In genomic region chr3:97998349-97998748, GRCm38 (mm10) we compare ENCODE assay signal across 21 mouse cellular contexts. TPM values are rescaled to one million over a fixed set of nuclear protein-coding genes. Genes with fewer than 3 reads are reported as not detected.
DNase-seq lines count a peak whose midpoint lies in the region; ATAC-seq and TF ChIP-seq lines count a peak whose summit lies in the region.
"Had no signal": no experiment of that assay in that cellular context is flagged by ENCODE, and none has a peak within 500 bp of the region (broad histone marks: within the 10 kb centered on the region; RNA-seq: fewer than 3 reads in every experiment).

No protein-coding gene starts in this region.

- no peak overlapping the region for H3K4me3 ChIP-seq in neural tube, embryonic 15.5 days (replicated peaks)
- H3K4me3 ChIP-seq in bone marrow, adult 2 months (replicated peaks; ENCODE audit: control insufficient read depth, low read depth, low read length), result no peak overlapping the region
- H3K4me3 ChIP-seq in thymus, adult 2 months (ENCODE audit: control insufficient read depth, insufficient read depth, low read length), result no peak overlapping the region
- H3K4me3 ChIP-seq in forebrain, embryonic 13.5 days, result no peak overlapping the region
- H3K4me3 ChIP-seq: embryonic facial prominence, embryonic 13.5 days; limb, embryonic 13.5 days; midbrain, embryonic 13.5 days had no signal

- no peak overlapping the region for H3K27ac ChIP-seq in neural tube, embryonic 15.5 days (replicated peaks)
- peak overlapping the region; percentile 63; the same call in 1 of the 2 replicates for H3K27ac ChIP-seq in bone marrow, adult 2 months (ENCODE audit: control insufficient read depth, insufficient read depth, low read depth, low read length, poor library complexity)
- no peak overlapping the region for H3K27ac ChIP-seq in thymus, adult 2 months (ENCODE audit: control insufficient read depth, insufficient read depth, low read length)
- no peak overlapping the region for H3K27ac ChIP-seq in forebrain, embryonic 13.5 days
- H3K27ac ChIP-seq: embryonic facial prominence, embryonic 13.5 days; limb, embryonic 13.5 days; midbrain, embryonic 13.5 days had no signal

- TF ChIP-seq CTCF in bone marrow, adult 2 months (IDR thresholded peaks at IDR 0.05; ENCODE audit: control insufficient read depth, insufficient read depth, low read length), result no peak
- TF ChIP-seq CTCF in thymus, adult 2 months (IDR thresholded peaks at IDR 0.05; ENCODE audit: borderline replicate concordance, control insufficient read depth, extremely low read depth, insufficient read depth, low read length, poor library complexity), result no peak

- no peak overlapping the region for H3K9ac ChIP-seq in neural tube, embryonic 15.5 days (replicated peaks)
- H3K9ac ChIP-seq in forebrain, embryonic 13.5 days, result no peak overlapping the region
- H3K9ac ChIP-seq: embryonic facial prominence, embryonic 13.5 days; limb, embryonic 13.5 days; midbrain, embryonic 13.5 days had no signal

- H3K9me3 ChIP-seq in neural tube, embryonic 15.5 days (replicated peaks), result no peaks in the 10 kb centered on the region
- H3K9me3 ChIP-seq in forebrain, embryonic 13.5 days (replicated peaks), result no peaks in the 10 kb centered on the region
- H3K9me3 ChIP-seq: embryonic facial prominence, embryonic 13.5 days; limb, embryonic 13.5 days; midbrain, embryonic 13.5 days had no signal

- H3K4me2 ChIP-seq in neural tube, embryonic 15.5 days, result no peak overlapping the region
- H3K4me2 ChIP-seq in forebrain, embryonic 13.5 days, result no peak overlapping the region
- H3K4me2 ChIP-seq: embryonic facial prominence, embryonic 13.5 days; heart, embryonic 11.5 days; limb, embryonic 13.5 days; midbrain, embryonic 13.5 days had no signal

- no peaks in the 10 kb centered on the region for H3K4me1 ChIP-seq in neural tube, embryonic 15.5 days
- H3K4me1 ChIP-seq in bone marrow, adult 2 months (ENCODE audit: control insufficient read depth, insufficient read depth, low read length), result peaks cover 6% of the 10 kb centered on the region
- H3K4me1 ChIP-seq in thymus, adult 2 months (replicated peaks; ENCODE audit: control insufficient read depth, insufficient read depth, low read length), result no peaks in the 10 kb centered on the region
- peaks cover under 1% of the 10 kb centered on the region; the same call in 1 of the 2 replicates for H3K4me1 ChIP-seq in forebrain, embryonic 13.5 days
- H3K4me1 ChIP-seq: limb, embryonic 13.5 days; midbrain, embryonic 13.5 days had no signal

- WGBS in neural tube, embryonic 15.5 days, result 58% methylated on average over 4 of the region's 4 CpGs
- 57% methylated on average over 4 of the region's 4 CpGs for WGBS in bone marrow, adult 2 months
- WGBS in thymus, adult 2 months, result 91% methylated on average over 4 of the region's 4 CpGs
- WGBS in forebrain, embryonic 13.5 days, result 84% methylated on average over 4 of the region's 4 CpGs

- DNase-seq in neural tube, embryonic 10.5 days (ENCODE audit: extremely low spot score, low spot score), result no peak
- DNase-seq in lung, postnatal 10 days, result peak; percentile 61
- DNase-seq in thymus, adult 2 months, result no peak
- DNase-seq in right cerebral cortex, postnatal 14 days, result no peak
- DNase-seq: adrenal gland, postnatal 14 days; cerebellum, adult 9-10 months; gastrocnemius, postnatal 10 days; heart, postnatal 14 days; kidney, adult 18-20 months; kidney, postnatal 25 days; layer of hippocampus, adult 9-11 months; thymus, postnatal 14 days had no signal

- 0 out of 2 replicates have a peak, but pooled peaks have one; percentile 38 for ATAC-seq in neural tube, embryonic 15.5 days (ENCODE audit: low FRiP score)
- no peak for ATAC-seq in forebrain, embryonic 13.5 days
- ATAC-seq: hindbrain, embryonic 16.5 days; midbrain, embryonic 13.5 days had no signal

- H3K36me3 ChIP-seq in neural tube, embryonic 15.5 days, result no peaks in the 10 kb centered on the region
- H3K36me3 ChIP-seq in thymus, adult 2 months (ENCODE audit: control insufficient read depth, insufficient read depth, low read length), result no peaks in the 10 kb centered on the region
- no peaks in the 10 kb centered on the region for H3K36me3 ChIP-seq in forebrain, embryonic 13.5 days (ENCODE audit: poor library complexity, severe bottlenecking)
- H3K36me3 ChIP-seq: embryonic facial prominence, embryonic 13.5 days; limb, embryonic 13.5 days; midbrain, embryonic 13.5 days had no signal

- TF ChIP-seq POLR2A in bone marrow, adult 2 months (IDR thresholded peaks at IDR 0.05; ENCODE audit: borderline replicate concordance, control insufficient read depth, low read depth, low read length), result no peak
- no peak for TF ChIP-seq POLR2A in thymus, adult 2 months (IDR thresholded peaks at IDR 0.05; ENCODE audit: control insufficient read depth, extremely low read depth, insufficient read depth, low read length, poor library complexity)

- H3K27me3 ChIP-seq in neural tube, embryonic 15.5 days (replicated peaks), result no peaks in the 10 kb centered on the region
- no peaks in the 10 kb centered on the region for H3K27me3 ChIP-seq in thymus, adult 2 months (ENCODE audit: control insufficient read depth, insufficient read depth, low read length)
- no peaks in the 10 kb centered on the region for H3K27me3 ChIP-seq in forebrain, embryonic 13.5 days
- H3K27me3 ChIP-seq: CH12.LX; embryonic facial prominence, embryonic 13.5 days; limb, embryonic 13.5 days; midbrain, embryonic 13.5 days had no signal

RNA-seq across cellular contexts. Expression of gene Notch2, which starts 15.0 kb away (rescaled TPM):
- polyA plus RNA-seq in neural tube, embryonic 15.5 days (2015; fragmentation: Nextera tagmentation; extraction: Ambion mirVana), result 9.0 and 11.3 TPM in 2 replicates
- 10.0 and 22.9 TPM in 2 replicates for polyA plus RNA-seq in bone marrow, adult 2 months (2011; ENCODE audit: insufficient read depth, insufficient read length, low replicate concordance, missing spikeins)
- 24.9 and 31.5 TPM in 2 replicates for polyA plus RNA-seq in thymus, adult 2 months (2012; rRNA removed)
- 18.6 and 19.9 TPM in 2 replicates for polyA plus RNA-seq in forebrain, embryonic 13.5 days (2015; fragmentation: Nextera tagmentation; extraction: Ambion mirVana)
